Mouse (Mus musculus) liver, adult 2 months (tissue): ENCODE measurements at regions not wholly inside any gene's neighbourhood (a gene's known extent, or its start where the extent isn't known, plus 50 kb on each side); places are given as distances from the start of the nearest gene placed in this dataset.

ENCODE experiments used
- CTCF ChIP-seq: fragments of 200-500 bp; IDR thresholded peaks from 2 replicates; pipeline ENCODE4 v1.5.1; 2011; ENCODE audit warnings: low read depth, low read length, control low read depth
- POLR2A ChIP-seq: fragments of 200-500 bp; IDR thresholded peaks from 2 replicates; pipeline ENCODE4 v1.6.1; 2011; ENCODE audit warnings: low read length, control low read depth; ENCODE audit not compliant: insufficient read depth; ENCODE audit errors: extremely low read depth

- TF ChIP-seq POLR2A = no peak
- TF ChIP-seq CTCF = no peak
These were observed 362.6 kb upstream of the Prox1 start for GRCm38 (mm10) chr1:190532879-190533676.
